Mouse (Mus musculus) gastrocnemius, postnatal 25 days (tissue): ENCODE measurements around the gene Derl3. TPM values are rescaled to one million over a fixed set of nuclear protein-coding genes. Genes with fewer than 3 reads are reported as not detected.

Experiments
- DNase-seq: peaks from one replicate; pipeline ENCODE4 v3.0.0; 2022
- total RNA-seq, 2 experiments: library from RNA; stranded (reverse); gene quantifications; 1 replicate in 1 of 2; 2 replicates in 1 of 2; pipeline ENCODE4 v1.2.3; 2021

The Derl3 gene
- total RNA-seq, 2 experiments from 2014 or later = not detected

GRCm38 (mm10) chr10:75942736-75943477 lies 49.7 kb downstream of the Derl3 start, which contains the start of gene Vpreb3:
TSS of gene Vpreb3 (plus strand) at chr10:75943057.
- no peak for DNase-seq

- no peak for DNase-seq
Measured at GRCm38 (mm10) chr10:75944066-75944772, 51.0 kb downstream of the Derl3 start.

DNA sequence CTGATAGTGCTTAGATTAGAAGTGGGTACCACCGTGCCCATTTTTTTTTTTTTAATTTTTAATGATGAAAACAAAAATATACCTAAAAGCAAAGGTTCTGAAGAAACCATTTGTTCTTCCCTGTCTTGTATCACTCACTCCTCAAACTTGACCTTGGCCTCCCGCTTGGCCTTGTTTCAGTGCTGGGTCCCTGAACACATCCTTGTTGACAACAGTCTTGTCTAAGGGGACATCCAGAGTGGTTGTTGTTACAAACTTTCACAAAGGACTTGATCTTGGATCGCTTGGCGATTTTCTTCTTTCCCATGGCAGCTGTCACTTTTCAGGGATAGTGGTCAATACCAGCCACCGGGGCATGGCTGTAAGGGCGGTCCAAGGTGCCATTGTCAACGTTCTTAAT lies 52.0 kb downstream of the Derl3 start:
- DNase-seq = no peak

Other genes starting within 250 kb of the Derl3 start
- gene Susd2, start 249.4 kb upstream of the Derl3 start, total RNA-seq = 1 to 10 TPM; 1.3 to 1.8 TPM
- 1 to 10 TPM; 8.3 to 8.8 TPM for gene Cabin1, start 129.1 kb upstream of the Derl3 start, total RNA-seq
- gene Ddt, start 120.0 kb upstream of the Derl3 start, total RNA-seq = 10 to 100 TPM; 38.0 to 44.6 TPM
- not detected for gene Gm20441, start 112.5 kb upstream of the Derl3 start, total RNA-seq
- gene Gstt3, start 112.0 kb upstream of the Derl3 start, total RNA-seq = 1 to 10 TPM; 4.0 to 4.7 TPM
- gene Gstt1, start 94.8 kb upstream of the Derl3 start, total RNA-seq = 1 to 10 TPM; 5.5 to 6.2 TPM
- not detected for gene Gstt4, start 70.9 kb upstream of the Derl3 start, total RNA-seq
- 1 to 10 TPM; 3.5 to 6.1 TPM for gene Gstt2, start 56.0 kb upstream of the Derl3 start, total RNA-seq
- 100 to 1,000 TPM; 141 to 147 TPM for gene Mif, start 33.2 kb upstream of the Derl3 start, total RNA-seq
- gene Smarcb1, start 28.2 kb downstream of the Derl3 start, total RNA-seq = 10 to 100 TPM; 14.9 to 15.2 TPM
- 1,000 to 10,000 TPM; 1,309 to 1,319 TPM for gene Chchd10, start 39.7 kb downstream of the Derl3 start, total RNA-seq
- gene Mmp11, start 43.1 kb downstream of the Derl3 start, total RNA-seq = 1 to 10 TPM; 1.7 to 3.3 TPM
- gene Gm867, start 47.3 kb downstream of the Derl3 start, total RNA-seq = not detected
- not detected for gene Vpreb3, start 49.6 kb downstream of the Derl3 start, total RNA-seq
- gene Gm5134, start 61.1 kb downstream of the Derl3 start, total RNA-seq = not detected
- 1 to 10 TPM; 5.5 to 9.6 TPM for gene Zfp280b, start 139.2 kb downstream of the Derl3 start, total RNA-seq
- not detected for gene Slc5a4b, start 217.5 kb downstream of the Derl3 start, total RNA-seq